Mouse (Mus musculus) embryonic facial prominence, embryonic 12.5 days (tissue): ENCODE measurements at regions not wholly inside any gene's neighbourhood (a gene's known extent, or its start where the extent isn't known, plus 50 kb on each side); places are given as distances from the start of the nearest gene placed in this dataset.
"Not testable (repeated sequence)": the region's sequence is repeated elsewhere in the genome, so short reads cannot be mapped to it uniquely, and the experiment has no call there.

Experiments
- ATAC-seq: fragments of 200-750 bp; cut with Nextera tagmentation; 2 replicates; pipeline ENCODE4 v1.8.0; 2017; ENCODE audit not compliant: insufficient number of reproducible peaks, insufficient read depth, low FRiP score, low TSS enrichment
- H3K27ac ChIP-seq: fragments of 300-500 bp; sonication (generic); 2 replicates; pipeline ENCODE4 v1.5.1; 2016; ENCODE audit warnings: mild to moderate bottlenecking
- H3K27me3 ChIP-seq: fragments of 300-500 bp; sonication (generic); 2 replicates; pipeline ENCODE4 v1.6.1; 2016; ENCODE audit warnings: mild to moderate bottlenecking, moderate library complexity
- H3K36me3 ChIP-seq: fragments of 300-500 bp; sonication (generic); 2 replicates; pipeline ENCODE4 v1.6.1; 2016; ENCODE audit warnings: mild to moderate bottlenecking
- H3K4me1 ChIP-seq: fragments of 300-500 bp; sonication (generic); 2 replicates; pipeline ENCODE4 v1.6.1; 2016
- H3K4me2 ChIP-seq: fragments of 300-500 bp; sonication (generic); replicated peaks from 2 replicates; pipeline ENCODE4 v1.6.1; 2016; ENCODE audit warnings: mild to moderate bottlenecking, moderate library complexity
- H3K4me3 ChIP-seq: fragments of 300-500 bp; sonication (generic); 2 replicates; pipeline ENCODE4 v1.5.1; 2016; ENCODE audit warnings: mild to moderate bottlenecking
- H3K9ac ChIP-seq: fragments of 300-500 bp; sonication (generic); 2 replicates; pipeline ENCODE4 v1.6.1; 2016; ENCODE audit warnings: mild to moderate bottlenecking, moderate library complexity
- H3K9me3 ChIP-seq: fragments of 300-500 bp; sonication (generic); 2 replicates; pipeline ENCODE4 v1.6.1; 2016; ENCODE audit warnings: mild to moderate bottlenecking, moderate library complexity
- WGBS: fragments of 180-500 bp; shearing (Covaris S2); methylation state at CpG from one replicate; pipeline ENCODE4 v1.1.7; 2016; 5-methylcytosine and 5-hydroxymethylcytosine counted together

GRCm38 (mm10) chr7:83392181-83392580 lies 192.5 kb upstream of the Tmc3 start:
- Histone ChIP-seq H3K9ac (no peak overlapping the region), H3K9me3 (no peaks in the 10 kb centered on the region), H3K27me3 (no peaks in the 10 kb centered on the region), H3K36me3 (no peaks in the 10 kb centered on the region), H3K27ac (no peak overlapping the region), H3K4me2 (no peak overlapping the region), H3K4me1 (no peaks in the 10 kb centered on the region), H3K4me3 (no peak overlapping the region)
- no peak for ATAC-seq
- WGBS: 94% methylated on average over 2 of the region's 2 CpGs

- no peak for ATAC-seq
- Histone ChIP-seq H3K27me3 (no peaks in the 10 kb centered on the region), H3K9ac (no peak overlapping the region), H3K27ac (no peak overlapping the region), H3K36me3 (no peaks in the 10 kb centered on the region), H3K4me3 (no peak overlapping the region), H3K9me3 (no peaks in the 10 kb centered on the region), H3K4me1 (no peaks in the 10 kb centered on the region), H3K4me2 (no peak overlapping the region)
Observed at GRCm38 (mm10) chr7:83392625-83393024, 192.1 kb upstream of the Tmc3 start.

- no peak overlapping the region for H3K4me3 ChIP-seq
- no peak overlapping the region for H3K9ac ChIP-seq
- H3K36me3 ChIP-seq: no peaks in the 10 kb centered on the region
- H3K4me2 ChIP-seq: no peak overlapping the region
- no peaks in the 10 kb centered on the region for H3K9me3 ChIP-seq
- H3K27ac ChIP-seq: no peak overlapping the region
- no peak for ATAC-seq
- 77% methylated on average over 2 of the region's 2 CpGs for WGBS
- no peaks in the 10 kb centered on the region for H3K27me3 ChIP-seq
- no peaks in the 10 kb centered on the region for H3K4me1 ChIP-seq
Observed at GRCm38 (mm10) chr7:83394156-83394555, 190.6 kb upstream of the Tmc3 start.

- Histone ChIP-seq H3K4me1 (0 out of 2 replicates have a peak, but pooled peaks cover 3% of the 10 kb centered on the region), H3K4me3 (no peak overlapping the region)
- no peak for ATAC-seq
Observed at GRCm38 (mm10) chr7:83399668-83400067, 185.1 kb upstream of the Tmc3 start.

GRCm38 (mm10) chr7:83401001-83401400 lies 183.7 kb upstream of the Tmc3 start:
- Histone ChIP-seq H3K4me2 (no peak overlapping the region), H3K27ac (no peak overlapping the region), H3K9ac (no peak overlapping the region), H3K27me3 (no peaks in the 10 kb centered on the region), H3K4me3 (no peak overlapping the region), H3K36me3 (no peaks in the 10 kb centered on the region), H3K9me3 (no peaks in the 10 kb centered on the region), H3K4me1 (0 out of 2 replicates have a peak, but pooled peaks cover 3% of the 10 kb centered on the region)
- ATAC-seq: no peak
- WGBS: 70% methylated on average over 5 of the region's 5 CpGs

More at GRCm38 (mm10) chr7:83399668-83400067, 185.1 kb upstream of the Tmc3 start:
- H3K27me3 ChIP-seq: no peaks in the 10 kb centered on the region
- H3K9ac ChIP-seq: no peak overlapping the region
- H3K9me3 ChIP-seq: no peaks in the 10 kb centered on the region
- no peak overlapping the region for H3K27ac ChIP-seq
- H3K4me2 ChIP-seq: no peak overlapping the region
- no peaks in the 10 kb centered on the region for H3K36me3 ChIP-seq

GRCm38 (mm10) chr7:83412745-83413144 lies 172.0 kb upstream of the Tmc3 start:
- not testable (repeated sequence) for H3K4me1 ChIP-seq, ATAC-seq, H3K27me3 ChIP-seq, H3K27ac ChIP-seq, H3K36me3 ChIP-seq, H3K9me3 ChIP-seq, H3K9ac ChIP-seq, H3K4me2 ChIP-seq, H3K4me3 ChIP-seq
- WGBS: 88% methylated on average over 5 of the region's 5 CpGs

GRCm38 (mm10) chr7:83429929-83430556 lies 154.7 kb upstream of the Tmc3 start:
- peaks cover 4% of the 10 kb centered on the region; the same call in 1 of the 2 replicates for H3K4me1 ChIP-seq
- no peak for ATAC-seq
- H3K27ac ChIP-seq: no peak overlapping the region
- no peak overlapping the region for H3K4me2 ChIP-seq
- H3K9me3 ChIP-seq: no peaks in the 10 kb centered on the region
- WGBS: 59% methylated on average over 3 of the region's 3 CpGs
- H3K9ac ChIP-seq: no peak overlapping the region
- no peak overlapping the region for H3K4me3 ChIP-seq
- no peaks in the 10 kb centered on the region for H3K27me3 ChIP-seq
- no peaks in the 10 kb centered on the region for H3K36me3 ChIP-seq

GRCm38 (mm10) chr7:83431094-83431493 lies 153.6 kb upstream of the Tmc3 start:
- Histone ChIP-seq H3K9me3 (no peaks in the 10 kb centered on the region), H3K27ac (no peak overlapping the region), H3K4me1 (peaks cover 4% of the 10 kb centered on the region; the same call in 1 of the 2 replicates), H3K4me2 (no peak overlapping the region), H3K9ac (no peak overlapping the region), H3K36me3 (no peaks in the 10 kb centered on the region), H3K27me3 (no peaks in the 10 kb centered on the region), H3K4me3 (no peak overlapping the region)
- 56% methylated on average over 2 of the region's 2 CpGs for WGBS
- ATAC-seq: no peak

- no peaks in the 10 kb centered on the region for H3K36me3 ChIP-seq
- WGBS: 80% methylated on average over 1 of the region's 1 CpGs
- no peak for ATAC-seq
- H3K4me3 ChIP-seq: no peak overlapping the region
- H3K27ac ChIP-seq: no peak overlapping the region
- H3K9ac ChIP-seq: no peak overlapping the region
- H3K4me1 ChIP-seq: peaks cover 4% of the 10 kb centered on the region; the same call in 1 of the 2 replicates
- no peaks in the 10 kb centered on the region for H3K9me3 ChIP-seq
- no peak overlapping the region for H3K4me2 ChIP-seq
- H3K27me3 ChIP-seq: no peaks in the 10 kb centered on the region
Observed at GRCm38 (mm10) chr7:83432843-83433242, 151.9 kb upstream of the Tmc3 start.

GRCm38 (mm10) chr7:83433959-83434715 lies 150.6 kb upstream of the Tmc3 start:
- no peaks in the 10 kb centered on the region for H3K27me3 ChIP-seq

GRCm38 (mm10) chr7:83438538-83439393 lies 146.0 kb upstream of the Tmc3 start:
- no peaks in the 10 kb centered on the region for H3K36me3 ChIP-seq
- no peak for ATAC-seq
- 55% methylated on average over 7 of the region's 7 CpGs for WGBS
- H3K4me1 ChIP-seq: peaks cover 11% of the 10 kb centered on the region
- no peak overlapping the region for H3K9ac ChIP-seq
- no peaks in the 10 kb centered on the region for H3K9me3 ChIP-seq
- H3K4me3 ChIP-seq: no peak overlapping the region
- H3K27me3 ChIP-seq: no peaks in the 10 kb centered on the region
- no peak overlapping the region for H3K27ac ChIP-seq
- H3K4me2 ChIP-seq: no peak overlapping the region

More at GRCm38 (mm10) chr7:83433959-83434715, 150.6 kb upstream of the Tmc3 start:
- ATAC-seq: no peak
- no peak overlapping the region for H3K4me2 ChIP-seq
- H3K4me1 ChIP-seq: peaks cover 7% of the 10 kb centered on the region; the same call in 1 of the 2 replicates
- H3K9me3 ChIP-seq: no peaks in the 10 kb centered on the region
- no peaks in the 10 kb centered on the region for H3K36me3 ChIP-seq
- no peak overlapping the region for H3K4me3 ChIP-seq
- no peak overlapping the region for H3K9ac ChIP-seq
- WGBS: 40% methylated on average over 5 of the region's 5 CpGs
- no peak overlapping the region for H3K27ac ChIP-seq
